Mouse (Mus musculus) kidney, postnatal 4 days (tissue): Measurements from ENCODE around the gene Cab39.

ENCODE experiments used
- DNase-seq, 2 experiments: peaks; one replicate each; pipeline ENCODE4 v3.0.0; 2021; ENCODE audit warnings: mixed read lengths in 2 of 2

Cab39 gene

DNA sequence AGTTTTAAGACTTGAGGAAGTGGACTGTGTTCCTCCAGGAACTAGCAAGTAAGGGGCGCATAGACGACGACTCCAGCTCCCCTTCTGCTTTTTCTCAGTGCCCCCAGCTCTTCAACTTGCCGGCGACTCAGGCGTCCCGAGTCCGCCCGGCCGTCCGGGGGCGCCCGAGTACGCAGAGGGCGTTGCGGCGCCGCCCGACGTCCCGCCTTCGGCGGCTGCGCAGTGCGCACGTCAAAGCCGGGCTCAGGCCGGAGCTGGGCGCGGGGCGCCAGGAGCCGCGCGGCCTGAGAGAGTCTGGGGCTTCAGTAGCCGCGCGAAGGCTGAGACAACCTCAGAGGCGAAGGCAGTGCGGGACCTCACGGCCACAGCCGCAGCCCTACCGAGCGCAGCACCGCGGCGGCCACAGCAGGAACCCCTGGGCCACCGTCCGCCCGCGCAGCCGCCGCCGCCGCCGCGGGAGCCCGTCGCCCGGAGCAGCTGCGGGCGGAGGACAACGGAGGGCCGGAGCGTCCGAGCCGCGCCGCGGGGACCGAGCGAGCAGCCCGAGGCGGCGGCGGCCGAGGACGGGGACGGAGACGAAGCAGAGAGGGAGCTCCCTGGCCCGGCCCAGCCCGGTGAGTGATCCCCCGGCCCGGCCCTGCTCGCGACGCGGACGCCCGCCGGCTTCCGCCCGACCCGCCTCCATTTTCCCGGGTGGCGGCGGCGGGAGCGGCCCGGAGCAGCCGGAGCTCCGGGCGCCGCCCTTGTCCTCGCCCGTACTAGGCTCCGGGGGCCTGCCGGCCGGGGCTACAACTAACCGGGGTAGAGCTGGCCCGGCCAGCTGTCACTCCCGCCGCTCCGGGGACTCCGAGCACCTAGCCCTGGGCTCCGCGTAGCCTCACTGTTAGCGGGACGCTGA lies at the start of gene Cab39:
Gene Cab39, plus strand, starts transcription at position 234 of the 898 bp plus-strand sequence.
- DNase-seq, result peak; percentile 93 to 95

DNA sequence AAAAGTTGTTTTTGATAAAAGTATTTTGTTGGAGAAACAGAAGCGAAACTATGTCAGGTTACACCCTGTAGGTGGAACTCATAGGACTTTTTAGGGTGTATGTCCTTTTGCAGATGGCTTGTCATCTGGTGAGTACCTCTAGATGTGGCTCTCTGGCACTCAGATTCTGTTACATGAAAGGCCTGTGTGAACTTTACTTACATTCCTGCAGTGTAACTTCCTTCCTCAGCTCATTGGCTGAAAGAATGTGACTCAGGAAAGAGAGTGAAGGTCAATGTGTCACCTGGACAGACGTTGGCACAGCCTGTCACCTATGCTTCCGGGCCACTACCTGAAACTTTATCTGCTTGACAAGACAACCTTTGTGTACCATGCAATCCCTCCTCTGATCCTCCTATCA lies 48.7 kb upstream of the Cab39 start:
- no peak for DNase-seq

DNA sequence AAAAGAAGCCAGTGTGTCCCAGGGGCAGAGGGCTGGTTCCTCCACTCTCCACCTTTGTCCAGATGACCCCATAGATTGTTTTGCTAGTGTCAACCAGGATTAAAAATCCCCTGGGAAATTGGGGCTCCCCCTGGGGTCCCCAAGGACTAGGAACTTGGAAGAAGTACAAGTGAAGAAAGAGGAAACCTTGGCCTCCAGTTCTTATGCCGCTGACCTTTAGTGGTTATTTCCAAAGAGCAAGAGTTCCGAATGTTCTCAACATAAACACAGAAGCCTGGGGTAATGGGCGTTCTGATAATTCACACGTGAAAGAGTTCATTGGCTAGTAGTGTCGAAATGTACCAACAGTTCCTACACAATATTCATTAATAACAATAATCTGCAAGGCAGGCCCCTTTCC lies 46.7 kb upstream of the Cab39 start:
- DNase-seq, result no peak

DNA sequence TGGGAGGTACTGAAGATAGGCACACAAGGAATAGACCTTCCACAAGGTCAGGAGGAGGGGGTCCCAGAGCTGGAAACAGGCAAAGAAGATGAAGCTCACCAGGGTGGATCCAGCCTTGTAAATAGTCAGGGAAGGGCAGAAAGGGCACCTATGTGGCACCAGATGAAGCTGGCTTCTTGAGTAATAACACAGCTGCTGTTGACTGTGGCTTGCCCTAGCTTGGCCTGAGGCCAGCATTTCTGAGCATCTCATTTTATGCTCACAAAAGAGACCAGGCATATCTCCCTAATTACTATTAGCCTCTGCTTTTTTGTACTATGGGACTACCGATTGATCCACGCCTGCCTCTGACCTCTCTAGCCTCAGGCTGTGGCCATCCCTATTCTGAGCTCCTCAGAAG lies 43.4 kb upstream of the Cab39 start:
- no peak for DNase-seq

DNA sequence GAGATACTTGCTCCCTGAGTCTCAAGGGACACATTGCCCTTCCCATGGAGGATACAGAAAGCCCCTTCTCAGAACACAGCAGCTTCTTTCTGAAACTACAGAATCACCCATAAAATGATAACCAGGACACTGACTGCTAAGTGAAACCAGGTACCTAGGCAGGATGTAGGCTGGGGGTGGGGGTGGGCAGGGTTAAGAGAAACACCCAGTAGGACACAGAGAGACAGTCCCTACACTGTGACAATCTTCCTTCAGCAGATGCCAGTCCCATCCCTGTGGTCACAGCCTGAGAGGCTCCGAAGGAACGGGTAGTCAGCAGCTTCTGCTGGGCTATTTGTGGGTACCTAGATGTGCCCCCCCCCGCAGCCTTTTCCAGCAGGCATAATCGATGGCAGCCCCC lies 42.6 kb upstream of the Cab39 start:
- no peak for DNase-seq

DNA sequence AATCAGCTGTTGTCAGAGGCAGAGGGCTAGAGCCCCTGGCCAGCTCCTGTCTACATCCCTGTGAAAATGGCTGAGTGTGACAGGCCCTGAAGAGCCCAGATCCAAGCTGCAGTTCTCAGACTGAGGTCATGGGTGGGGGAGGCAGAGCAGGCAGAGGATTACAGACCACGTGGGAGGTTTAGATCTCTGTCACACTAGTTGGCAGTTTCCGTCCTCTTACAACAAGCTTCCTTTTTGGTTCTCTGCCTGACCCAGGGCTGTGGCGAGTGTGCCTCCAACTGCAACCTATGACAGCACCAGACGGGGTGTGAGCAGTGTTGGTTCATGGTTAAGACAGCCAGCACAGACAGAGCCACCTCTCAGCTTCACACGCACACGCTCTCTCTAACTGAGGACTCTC lies 41.7 kb upstream of the Cab39 start:
- DNase-seq, result peak; percentile 8 to 30

DNA sequence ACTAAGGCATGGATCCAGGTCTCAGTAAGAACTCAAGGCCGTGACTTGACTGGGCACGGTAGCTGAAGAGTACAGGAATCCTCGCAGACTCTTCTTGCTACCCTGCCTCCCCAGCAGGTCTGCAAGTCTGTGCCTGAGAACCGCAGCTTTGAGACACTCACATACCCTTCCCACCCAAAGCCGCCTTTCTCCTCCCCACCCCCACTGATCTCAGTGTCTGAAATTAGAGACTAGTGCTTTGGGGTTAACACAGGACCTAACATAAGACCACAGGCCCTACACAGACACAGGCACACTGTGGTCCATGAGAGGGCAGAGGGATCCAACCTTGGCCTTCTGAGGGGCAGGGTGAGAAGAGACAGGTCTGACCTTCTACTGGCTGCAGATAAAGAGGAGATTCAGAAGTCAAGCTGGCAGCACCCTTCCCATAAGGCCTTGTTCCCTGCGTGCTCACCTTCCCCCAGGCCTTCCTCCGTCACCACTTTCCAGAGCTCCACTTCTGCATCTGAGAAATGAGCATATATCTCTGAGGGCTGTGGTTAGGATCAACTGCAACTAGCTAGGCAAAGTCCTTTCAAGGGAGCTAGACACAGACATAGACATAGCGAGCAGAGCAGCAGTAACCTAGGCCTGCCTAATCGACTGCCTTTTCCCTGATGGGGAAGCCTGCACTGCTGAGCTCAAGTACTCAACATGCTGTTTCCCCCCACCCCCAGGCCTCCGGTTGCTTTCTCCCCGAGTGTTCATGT lies 41.1 kb upstream of the Cab39 start:
- no peak for DNase-seq

DNA sequence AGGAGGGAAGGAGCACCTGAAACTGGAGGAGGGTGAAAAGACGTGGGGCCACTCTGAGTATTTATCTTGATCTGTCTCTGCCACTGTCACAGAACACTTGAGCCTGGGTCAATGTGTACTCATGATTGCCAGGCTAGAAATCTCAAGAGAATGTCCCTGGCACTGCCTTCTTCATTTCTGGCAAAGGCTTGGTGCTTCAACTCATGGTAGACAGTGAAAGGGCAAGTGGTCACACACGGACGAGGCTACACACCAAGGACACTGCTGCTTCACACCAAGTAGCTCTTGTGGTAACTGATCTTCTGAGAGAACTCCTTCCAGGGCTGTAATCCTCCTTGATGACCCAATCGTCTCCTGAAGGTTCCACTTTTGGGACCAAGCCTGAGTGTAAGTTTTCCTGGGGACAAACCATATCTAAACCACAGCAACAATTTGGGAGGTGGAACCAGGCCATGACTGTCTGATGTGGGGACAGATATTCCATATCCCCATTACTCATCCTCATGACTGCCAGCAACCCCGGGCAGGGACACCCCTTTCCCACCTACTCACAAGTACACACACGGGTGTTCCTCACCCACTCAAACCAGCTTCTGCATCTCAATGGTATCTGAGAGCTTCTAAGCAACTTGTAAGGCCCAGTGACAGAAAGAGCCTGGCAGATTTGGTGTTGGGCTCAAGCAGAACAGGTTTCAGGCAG lies 35.6 kb upstream of the Cab39 start:
- DNase-seq, result no peak

DNA sequence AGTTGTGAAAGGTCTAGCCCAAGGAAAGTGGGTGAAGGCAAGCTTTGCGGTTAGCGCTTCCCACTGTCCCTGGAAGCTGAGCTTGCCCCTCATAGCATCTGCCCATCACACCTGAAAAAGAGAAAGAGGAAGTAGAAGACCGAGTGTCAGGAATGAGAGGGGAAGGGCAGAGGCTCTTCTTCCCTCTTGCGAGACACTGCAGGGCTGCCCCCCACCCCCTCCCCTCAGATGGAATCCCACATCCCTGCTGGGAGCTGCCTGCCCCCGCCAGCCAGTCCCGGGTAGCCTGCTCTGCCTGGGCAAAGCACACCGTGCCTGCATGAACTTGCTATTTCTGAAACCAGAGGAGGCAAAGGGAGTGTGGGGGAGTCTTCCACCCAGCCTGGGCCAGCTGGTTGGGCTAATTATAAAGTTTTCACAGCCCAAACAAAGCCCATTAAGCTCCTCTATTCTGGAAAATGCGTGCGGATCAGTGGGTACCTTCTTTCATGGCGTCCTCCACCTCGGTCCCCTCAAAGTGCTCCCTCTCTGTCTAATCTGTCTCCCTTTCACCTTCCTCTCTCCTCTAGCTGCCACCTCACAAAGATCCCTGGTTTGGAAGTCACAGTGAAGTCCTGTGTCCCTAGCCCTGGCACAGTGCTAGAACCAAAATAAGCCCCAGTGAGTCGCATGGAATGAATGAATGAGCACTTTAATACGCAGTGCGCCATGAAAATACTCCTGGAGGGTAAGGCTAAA lies 34.8 kb upstream of the Cab39 start:
- DNase-seq, result peak; percentile 55 to 65

DNA sequence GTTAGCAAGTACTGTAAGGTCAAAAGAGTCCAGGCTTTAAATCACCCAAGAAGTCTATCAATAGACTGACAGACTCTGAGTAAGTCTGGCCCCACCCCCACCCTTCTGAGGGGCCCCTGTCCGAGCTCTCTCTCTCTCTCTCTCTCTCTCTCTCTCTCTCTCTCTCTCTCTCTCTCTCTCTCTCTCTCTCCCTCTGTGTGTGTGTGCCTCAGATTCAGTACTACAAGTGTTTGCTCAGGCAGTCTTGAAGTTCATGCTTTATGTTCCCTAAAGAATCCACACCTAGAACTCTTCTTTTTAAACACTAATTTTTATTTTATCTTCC lies 34.3 kb upstream of the Cab39 start:
- no peak for DNase-seq

DNA sequence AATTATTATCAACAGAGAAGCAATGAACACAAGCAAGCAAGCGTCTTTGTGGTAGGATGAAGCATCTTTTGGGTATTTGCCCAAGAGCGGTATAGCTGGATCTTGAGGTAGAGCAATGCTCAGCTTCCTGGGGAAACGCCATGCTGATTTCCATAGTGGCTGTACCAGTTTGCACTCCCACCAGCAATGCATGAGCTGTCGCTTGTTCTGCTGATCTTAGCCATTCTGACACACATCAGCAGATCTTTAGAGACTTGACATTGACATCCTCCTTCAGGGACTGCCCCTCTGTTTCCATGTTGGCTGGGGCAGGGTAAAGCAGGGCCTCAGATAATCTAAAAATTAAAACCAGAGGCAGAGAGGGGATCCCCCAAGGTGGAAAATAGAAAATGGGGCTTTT lies 31.6 kb upstream of the Cab39 start:
- no peak for DNase-seq

DNA sequence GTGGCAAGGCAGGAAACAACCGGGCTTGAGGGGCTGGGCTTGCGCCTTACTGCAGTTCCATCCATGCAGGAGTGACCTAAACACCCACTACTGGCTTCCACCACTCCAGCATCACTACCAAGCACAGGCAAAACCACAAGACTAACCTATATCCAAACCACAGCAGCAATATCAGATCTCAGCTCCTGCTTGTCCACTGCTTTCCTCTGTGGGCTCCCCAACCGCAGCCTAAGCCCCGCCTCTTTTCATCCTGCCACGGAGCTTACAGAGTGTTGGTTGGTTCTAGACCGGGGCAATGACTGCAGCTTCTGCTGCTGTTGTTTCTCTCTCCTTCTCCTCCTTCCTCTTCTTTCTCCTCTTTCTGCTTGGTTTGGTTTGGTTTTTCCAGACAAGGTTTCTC lies 29.9 kb upstream of the Cab39 start:
- DNase-seq, result no peak

DNA sequence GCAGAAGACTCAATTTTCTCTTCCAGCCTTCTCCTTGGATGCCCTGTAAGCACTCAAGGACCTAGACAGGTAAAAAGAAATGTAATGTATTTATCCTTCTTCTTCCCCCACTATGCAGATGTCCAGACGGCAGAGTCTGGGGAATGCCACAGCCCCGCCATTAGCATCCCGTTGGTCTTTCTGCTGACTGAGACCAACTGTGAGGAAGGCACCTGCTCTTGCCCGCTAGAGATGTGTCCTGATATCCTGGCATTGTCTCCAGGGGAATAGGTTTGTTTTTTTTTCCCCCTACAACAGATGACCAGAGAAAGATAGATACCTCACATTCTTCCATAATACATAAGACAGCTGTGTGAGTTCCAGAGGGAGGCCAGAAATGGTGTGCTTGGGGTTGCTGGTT lies 28.9 kb upstream of the Cab39 start:
- DNase-seq, result no peak

DNA sequence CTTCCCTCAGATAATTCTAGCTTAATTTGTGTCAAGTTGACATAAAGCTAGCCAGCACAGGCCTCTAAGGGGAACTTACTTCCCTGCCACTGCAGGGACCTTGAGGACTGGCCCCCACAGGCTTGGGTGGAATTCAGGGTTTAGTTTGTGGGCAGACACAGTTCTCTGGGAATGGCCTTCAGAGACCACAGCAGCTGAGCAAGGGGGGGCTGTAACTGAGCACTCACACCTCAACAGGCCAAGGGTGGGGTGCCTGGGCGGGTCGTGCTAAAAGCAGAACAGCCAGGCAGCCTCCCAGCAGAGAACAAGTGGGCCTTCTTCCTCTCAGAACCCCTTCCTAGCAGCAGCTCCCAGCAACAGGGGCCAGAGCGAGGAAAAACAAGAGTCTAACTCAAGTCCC lies 27.1 kb upstream of the Cab39 start:
- no peak for DNase-seq

DNA sequence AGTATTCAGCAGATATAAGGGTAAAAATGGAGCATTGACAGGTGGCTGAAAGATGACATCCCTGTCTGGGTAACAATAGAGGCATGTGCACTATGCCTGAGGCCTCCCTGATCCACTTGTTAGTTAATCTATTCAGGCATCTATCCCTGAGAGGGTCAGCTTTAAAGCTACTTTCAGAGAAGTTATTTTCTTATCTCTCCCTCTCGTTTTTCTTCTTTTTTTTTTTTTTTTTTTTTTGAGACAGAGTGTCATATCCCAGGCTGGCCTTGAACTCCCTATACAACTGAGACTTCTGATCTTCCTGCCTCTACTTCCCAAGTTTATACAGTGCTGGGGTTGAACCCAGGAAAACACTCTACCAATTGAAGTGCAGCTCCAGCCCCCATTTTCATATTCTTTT lies 25.5 kb upstream of the Cab39 start:
- no peak for DNase-seq

DNA sequence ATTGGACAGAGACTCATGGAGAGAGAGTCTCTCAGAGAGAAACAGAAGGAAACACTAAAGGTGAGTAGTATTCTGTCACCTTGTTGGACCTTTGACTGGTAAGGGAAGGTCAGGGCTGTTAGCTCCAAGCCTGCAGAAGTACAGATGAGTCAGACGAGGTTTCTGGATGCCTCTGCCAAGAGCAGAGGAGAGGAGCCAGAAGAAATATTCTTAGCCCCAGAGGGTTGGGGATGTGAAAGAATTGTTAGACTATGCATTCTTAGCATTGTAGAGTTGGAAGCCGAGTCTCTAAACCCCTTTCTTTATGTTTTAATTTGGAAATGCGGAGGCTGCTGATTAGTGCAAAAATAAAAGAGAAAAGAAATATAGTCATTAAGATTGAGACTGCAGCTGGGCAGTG lies 21.3 kb upstream of the Cab39 start:
- no peak for DNase-seq

DNA sequence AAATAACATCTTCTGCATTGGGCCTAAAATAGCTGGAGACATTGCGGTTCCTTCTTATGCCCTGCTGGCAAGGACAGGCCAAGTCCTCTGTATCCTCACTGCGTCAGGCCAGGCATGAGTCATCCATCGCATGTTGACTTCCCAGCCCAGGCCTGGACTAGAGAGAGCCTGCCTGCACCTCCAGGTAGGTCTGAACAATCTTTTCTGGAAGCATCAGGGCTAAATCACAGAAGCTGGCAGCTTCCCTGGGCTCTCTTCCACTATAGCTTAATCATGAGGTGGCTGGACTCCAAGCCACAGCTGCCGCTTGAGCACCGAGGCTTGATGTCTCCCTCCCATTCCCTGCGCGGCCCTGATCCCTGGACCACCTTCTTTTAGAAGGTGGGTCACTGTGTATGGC lies 18.1 kb upstream of the Cab39 start:
- DNase-seq, result no peak

DNA sequence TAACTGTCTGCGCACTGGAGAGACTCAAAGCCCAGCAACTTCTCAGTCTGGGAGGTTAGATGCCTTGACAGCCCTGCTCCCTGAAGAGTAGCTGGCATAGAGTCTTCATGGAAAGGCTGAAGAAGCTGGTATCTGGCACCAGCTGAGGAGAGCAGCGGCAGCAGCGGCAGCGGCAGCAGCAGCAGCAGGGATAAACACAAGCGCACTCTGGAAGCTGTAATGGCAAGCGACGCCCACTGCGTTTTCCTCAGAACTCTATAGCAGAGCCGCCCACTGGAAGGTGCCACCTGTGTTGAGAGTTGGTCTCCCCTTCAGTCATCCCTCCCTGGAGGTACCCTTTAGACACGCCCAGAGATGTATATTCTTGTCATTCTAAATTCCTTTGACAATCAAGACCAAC lies 17.1 kb upstream of the Cab39 start:
- DNase-seq, result no peak

DNA sequence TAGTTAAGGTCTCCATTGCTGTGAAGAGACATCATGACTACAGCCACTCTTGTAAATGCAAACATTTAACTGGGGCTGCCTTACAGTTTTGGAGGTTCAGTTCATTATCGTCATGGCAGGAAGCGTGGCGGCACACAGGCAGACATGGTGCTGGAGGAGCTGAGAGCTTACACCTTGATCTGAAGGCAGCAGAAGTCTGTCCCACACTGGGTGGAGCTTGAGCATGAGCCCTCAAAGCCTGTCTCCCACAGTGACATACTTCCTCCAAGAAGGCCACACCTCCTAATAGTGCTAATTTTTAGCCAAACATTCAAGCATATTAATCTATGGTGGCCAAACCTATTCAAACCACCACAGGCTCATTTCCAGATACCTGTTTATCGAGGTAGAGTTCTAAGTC lies 14.8 kb upstream of the Cab39 start, which contains the start of gene A630001G21Rik:
Gene A630001G21Rik, minus strand, starts transcription at position 208 of the 400 bp plus-strand sequence.
- no peak for DNase-seq

DNA sequence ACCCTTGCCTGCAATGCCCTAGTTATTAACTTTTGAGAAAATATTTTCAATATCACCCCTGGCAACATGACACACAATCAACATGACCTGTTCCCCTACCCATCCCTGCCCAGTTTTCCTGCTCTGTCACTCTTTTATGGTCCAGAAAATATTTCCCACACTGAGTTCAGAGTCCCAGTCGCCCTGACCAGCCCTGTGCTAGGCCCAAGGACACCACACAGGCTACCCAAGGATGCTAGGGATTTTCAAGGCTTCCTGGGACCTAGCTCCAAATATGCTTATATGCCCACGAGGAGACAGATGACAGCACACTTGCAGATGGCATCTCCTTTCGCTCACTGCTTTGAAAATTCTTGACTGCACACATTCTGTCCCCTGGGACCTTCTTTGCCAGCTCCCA lies 14.2 kb upstream of the Cab39 start:
- DNase-seq, result no peak

DNA sequence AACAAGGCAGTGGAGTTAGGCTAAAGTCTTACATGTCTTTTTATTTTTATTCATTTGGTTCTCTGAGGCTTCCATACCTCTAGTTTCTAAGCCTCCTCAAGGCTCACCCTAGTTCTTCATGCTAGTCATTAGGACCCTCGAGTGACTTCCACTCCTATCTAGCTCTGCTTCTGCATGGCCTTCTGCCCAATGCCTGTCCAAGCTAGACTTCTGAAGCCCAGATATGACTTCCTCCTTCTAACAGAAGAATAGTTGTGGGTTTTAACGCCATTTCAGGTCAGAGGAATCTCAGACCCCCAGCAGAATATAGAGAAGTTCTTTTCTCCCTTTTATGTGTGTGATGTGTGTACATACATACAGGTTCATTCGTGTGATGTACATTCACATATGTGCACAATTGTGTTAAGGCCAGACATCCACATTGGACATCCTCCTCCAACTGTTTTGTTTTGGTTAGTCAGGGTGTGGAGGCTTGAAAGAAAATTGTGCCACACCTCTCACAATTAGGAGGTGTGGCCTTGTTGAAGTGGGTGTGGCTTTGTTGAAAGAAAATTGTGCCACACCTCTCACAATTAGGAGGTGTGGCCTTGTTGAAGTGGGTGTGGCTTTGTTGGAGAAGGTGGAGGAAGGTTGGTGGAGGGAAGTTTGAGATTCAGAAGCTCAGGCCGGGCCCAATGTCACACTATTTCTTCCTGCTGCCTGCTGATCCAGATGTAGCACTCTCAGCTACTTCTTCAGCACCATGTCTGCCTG lies 13.6 kb upstream of the Cab39 start:
- no peak for DNase-seq

DNA sequence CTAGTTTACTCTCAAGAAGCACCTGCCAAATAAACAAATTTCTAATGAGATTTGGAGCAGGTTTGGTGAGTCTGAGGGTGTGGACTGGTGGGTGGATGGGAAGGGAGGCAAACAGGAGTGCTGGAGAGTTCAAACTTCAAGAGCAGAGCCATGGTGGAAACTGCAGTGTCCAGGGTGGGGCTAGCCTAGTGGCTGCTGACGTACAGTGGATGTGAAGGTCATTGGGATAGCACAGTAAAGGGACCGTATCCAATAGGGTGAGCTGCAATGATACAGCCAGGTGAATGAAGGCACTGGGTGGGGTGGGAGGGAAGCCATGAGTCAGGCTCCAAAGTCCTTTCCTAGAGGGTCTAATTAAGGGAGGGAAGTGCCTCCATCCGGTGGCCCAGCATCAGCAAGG lies 2.7 kb upstream of the Cab39 start:
- no peak for DNase-seq
